Mouse (Mus musculus) testis, postnatal 10 days (tissue): ENCODE measurements around the gene Nlgn1.

Source experiments
- DNase-seq: peaks from one replicate; pipeline ENCODE4 v3.0.0; 2021; ENCODE audit warnings: low spot score

The Nlgn1 gene

DNA sequence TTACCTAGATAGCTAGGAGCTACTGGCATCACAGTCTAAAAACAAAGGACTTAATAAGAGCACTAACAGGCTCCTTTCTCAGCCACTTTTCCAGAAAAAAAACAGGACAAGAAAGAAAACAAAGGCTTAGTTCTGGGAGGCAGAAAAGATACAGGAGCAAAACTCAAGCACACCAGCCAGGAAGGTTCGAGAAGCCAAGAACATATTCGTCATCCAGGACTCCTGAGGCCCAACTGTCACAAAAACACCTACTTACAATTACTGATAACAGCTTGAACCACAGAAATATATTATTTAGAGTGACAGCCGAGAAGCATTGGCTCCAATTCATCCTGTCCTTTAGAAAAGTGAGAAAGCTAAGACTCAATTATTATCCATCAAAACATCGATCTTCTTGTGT lies 281.5 kb downstream of the Nlgn1 start:
- DNase-seq, result no peak

DNA sequence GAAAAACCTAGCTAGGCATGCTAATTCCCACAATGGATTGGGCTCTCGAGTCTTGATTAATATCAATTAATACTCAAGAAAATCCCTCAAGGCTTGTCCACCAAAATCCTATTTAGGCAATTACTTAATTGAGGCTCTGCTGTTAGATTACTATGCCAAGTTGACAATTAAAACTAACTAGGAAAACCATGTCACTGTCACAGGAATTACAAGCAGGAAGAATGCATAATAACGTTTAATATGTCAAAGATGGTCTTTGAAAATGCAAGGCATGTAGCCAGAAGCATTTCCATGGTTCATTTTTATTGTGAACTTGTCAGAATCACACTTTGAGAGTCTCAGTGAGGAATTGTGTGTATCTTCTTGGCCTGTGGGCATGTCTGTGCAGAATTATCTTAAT lies 289.3 kb downstream of the Nlgn1 start:
- no peak for DNase-seq

DNA sequence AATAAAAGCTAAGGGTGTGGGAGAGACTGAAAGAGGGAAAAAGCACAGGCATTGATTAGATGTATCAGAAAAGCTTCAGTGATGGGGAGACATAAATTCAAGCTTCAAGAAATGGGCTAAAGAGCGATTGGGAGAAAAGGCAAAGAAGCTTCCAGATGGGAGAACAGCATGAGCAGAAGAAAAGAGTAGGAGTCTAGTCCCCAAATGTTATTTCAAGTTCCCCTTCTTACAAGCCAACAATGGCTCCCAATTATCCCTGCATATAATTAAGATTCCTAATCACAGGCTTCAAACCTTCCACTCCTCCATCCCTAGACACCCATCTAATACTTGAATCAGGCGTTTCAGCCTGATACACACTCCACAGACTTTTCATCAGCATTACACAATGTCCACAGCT lies 292.6 kb downstream of the Nlgn1 start:
- DNase-seq, result no peak

DNA sequence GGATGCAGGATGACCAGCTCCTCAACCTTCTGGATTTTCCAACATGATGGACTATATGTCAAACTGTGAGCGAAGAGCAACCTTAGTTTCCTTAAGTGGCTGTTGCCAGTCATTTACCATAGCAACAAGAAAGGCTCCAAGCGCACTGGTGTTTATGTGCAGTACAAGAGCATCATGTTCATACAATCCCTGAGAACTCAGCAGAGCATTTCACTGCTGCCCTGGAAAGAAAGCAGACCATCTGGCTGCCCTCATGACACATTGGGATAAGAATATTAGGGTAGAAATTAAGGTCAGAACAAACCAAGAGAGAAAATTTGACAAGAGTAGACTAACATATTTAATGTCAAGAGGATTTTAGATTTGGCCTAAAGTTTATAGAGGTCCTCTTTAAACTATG lies 306.2 kb downstream of the Nlgn1 start:
- DNase-seq, result no peak

DNA sequence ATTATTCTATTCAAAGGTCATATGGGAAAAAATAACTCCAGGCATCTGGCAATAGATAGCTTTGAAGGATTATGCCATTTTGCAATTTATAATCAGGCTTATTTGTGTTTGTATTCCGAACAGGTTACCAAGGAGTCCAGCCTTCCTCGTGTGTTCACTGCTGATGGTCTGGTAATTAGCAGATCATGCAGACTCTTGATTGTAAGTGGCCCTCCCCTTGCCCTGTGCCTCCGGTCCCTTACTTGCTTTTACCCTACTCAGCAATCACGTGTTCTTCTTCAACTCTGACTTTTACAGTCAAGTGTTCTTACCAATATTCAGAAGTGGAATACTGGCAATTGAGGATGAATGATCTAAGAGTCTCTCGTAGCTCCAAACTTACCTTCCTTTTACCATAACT lies 309.0 kb downstream of the Nlgn1 start:
- no peak for DNase-seq

DNA sequence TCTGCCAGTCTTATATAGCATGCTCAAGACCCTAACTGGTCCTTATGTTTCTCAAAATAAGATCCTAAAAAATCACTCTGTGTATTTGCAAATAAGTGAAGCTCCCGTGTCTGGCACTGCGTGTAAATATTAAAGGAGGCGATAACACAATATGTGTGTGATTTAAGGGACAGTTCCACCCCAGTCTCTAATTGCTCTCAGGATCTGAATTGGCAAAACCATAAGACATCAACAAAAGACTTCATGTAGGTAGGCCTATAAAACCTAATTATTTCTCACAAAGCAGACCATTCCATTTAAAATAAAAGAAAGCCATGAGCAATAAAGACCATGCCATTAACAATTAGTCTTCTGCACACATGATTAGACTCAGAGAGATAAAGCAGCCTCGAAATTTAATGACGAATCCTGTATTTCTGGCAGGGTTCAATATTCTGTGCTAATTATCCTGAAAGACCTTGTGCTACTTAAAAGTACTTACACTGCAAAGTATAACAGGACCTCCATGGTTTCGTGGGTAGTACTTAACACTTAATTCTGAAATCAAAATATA lies 310.6 kb downstream of the Nlgn1 start:
- DNase-seq, result no peak

DNA sequence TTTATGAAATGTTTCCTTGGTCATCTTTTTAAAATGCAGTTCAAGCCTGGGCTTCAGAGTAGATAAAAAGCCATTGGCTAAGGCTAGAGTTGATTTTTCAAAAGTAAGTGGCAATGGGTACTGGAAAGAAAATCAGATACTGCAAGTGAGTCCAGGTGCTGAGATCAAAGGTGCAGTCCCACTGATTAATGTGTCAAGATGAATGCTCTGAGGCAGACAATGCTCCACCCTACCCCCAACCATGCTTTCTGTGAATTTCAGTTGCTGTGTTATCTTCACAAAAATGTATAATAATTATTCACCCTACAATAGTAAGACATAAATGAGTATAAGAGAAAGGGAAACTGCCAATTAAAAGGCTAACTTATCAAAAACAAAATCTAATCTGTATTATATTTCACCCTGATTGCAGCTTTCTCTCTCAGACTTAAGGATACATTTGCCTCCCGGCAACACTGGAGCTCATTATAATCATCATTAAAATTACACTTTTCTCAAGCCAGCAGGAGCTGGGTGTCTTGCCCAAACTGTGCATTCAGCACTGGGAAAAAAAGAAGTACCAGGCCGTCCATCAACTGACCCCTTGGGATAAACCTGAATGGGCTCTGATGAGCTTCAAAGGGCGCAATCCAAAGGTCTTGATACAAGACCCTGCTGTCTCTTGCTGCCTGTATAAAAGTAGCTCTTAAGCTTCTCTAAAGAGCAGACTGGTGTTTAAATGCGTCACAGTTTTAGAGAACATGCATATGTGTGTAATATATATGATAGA lies 320.8 kb downstream of the Nlgn1 start:
- DNase-seq, result no peak

DNA sequence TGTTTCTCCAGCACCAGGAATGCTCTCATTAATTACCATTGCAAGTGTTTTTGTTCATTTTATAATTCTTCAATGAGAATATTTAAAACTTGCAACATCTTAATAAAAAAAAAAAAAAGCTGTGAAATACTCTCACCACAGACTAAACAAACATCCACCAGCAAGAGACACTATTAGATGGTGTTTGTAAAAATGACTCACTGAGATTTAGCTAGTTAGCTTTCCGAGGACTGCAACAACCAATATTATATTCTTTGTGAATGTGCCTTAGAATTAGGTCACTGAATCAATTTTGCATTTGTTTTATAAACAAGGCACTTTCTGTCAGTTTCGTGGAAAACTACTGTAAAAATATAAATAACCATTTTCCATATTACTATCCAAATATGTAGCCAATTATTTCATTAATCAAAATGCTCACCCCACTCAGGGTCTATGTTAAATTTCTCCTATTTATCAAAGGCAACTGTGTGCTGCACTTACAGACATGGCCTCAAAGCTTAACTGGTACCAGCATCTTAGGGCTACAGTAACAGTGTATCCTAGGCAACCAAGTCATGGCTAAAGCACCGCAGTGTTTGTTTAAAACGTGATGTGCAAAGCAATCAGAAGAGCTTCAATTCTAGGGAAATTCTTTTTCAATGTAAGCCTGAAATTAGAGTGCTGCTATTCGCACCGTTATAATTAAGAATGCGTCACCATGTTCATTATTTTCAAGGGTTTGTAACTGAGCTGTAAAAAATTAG lies 329.2 kb downstream of the Nlgn1 start:
- no peak for DNase-seq

DNA sequence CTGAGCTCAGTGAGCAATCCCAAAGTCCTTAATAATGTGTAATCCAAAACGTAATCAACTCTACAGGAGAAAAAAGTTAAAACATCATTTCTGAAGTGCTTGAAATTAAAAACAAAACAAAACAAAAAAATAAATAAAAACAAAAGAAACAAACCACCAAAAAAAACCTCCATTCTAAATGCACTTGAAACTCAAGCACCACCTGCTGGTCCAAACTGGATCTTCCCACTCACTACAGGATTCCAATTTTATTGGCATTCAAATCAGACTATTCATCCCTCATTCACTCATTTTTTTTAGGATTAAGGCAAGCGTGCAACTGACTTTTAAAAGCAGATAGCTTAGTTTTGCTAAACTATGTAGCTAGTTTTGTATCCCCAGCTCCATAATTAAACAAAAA lies 329.9 kb downstream of the Nlgn1 start:
- peak; percentile 42 for DNase-seq

DNA sequence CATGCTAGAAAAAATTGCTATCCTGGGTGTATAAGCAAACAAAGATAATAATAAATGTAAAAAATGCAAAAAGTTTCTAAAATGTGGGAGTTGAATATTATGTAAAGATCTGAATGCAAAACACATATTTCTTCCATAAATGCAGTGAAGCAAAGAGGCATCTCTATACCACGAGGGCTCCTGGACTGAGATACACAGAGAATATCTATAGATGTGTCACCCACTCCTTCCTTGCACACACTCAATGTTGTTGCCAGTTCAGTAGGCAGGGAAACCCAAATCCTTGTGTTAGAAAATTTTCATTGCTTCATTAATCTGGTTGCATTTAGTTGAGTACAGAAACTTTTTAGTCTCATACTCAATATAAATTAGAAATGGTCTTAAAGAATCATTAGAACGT lies 364.7 kb downstream of the Nlgn1 start:
- no peak for DNase-seq

DNA sequence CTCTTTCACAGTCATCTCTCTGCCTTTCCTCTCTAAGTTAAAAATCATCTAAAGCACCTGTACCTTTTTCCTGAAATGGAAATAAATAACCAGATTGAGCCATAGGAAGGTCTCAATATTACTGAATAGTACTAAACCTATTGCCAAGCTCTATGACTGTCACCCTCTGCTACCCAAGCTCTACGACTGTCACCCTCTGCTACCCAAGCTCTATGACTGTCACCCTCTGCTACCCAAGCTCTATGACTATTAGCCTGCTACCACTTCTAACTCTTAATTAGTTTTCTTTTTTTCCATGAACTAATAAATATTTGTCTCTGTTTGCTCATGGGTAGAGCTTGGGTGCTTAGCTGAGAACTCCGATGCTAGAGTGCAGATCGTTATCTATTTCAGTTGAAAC lies 368.0 kb downstream of the Nlgn1 start:
- no peak for DNase-seq

DNA sequence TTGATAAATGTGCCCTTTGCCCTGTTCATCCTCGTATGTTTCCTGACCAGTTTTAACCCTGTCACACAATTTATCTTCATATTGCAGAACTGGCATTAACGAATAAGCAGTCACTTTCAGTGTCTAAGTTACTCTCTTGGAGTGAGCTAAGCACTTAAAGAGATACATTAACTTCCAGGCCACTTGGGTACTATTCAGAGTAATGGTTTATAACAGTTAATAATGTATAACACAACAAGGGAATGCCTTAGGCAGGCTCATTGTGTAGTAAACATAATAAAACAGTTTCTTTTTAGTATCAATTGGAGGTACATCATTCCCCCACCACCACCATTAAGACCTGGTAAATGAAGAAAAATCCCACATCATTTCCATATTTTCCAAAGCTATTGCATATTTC lies 368.7 kb downstream of the Nlgn1 start:
- DNase-seq, result no peak

DNA sequence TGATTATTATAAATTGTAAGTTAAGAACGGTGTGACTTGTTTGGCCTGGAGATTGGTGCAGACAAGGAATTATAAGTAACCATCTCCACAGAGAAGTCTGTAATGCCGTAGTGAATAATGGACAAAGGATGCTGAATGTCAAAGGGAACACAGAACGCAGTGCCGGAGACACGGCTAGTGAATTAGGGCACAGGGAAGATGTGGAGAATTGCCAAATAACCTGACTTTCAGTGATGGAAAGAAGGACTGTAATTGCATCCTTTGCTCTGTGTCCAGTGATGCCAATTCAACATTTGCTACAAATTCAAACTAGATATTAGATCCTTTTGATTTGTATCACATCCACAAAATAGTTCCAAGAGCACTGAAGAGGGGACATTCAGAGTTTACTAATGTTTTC lies 415.7 kb downstream of the Nlgn1 start:
- DNase-seq, result no peak

DNA sequence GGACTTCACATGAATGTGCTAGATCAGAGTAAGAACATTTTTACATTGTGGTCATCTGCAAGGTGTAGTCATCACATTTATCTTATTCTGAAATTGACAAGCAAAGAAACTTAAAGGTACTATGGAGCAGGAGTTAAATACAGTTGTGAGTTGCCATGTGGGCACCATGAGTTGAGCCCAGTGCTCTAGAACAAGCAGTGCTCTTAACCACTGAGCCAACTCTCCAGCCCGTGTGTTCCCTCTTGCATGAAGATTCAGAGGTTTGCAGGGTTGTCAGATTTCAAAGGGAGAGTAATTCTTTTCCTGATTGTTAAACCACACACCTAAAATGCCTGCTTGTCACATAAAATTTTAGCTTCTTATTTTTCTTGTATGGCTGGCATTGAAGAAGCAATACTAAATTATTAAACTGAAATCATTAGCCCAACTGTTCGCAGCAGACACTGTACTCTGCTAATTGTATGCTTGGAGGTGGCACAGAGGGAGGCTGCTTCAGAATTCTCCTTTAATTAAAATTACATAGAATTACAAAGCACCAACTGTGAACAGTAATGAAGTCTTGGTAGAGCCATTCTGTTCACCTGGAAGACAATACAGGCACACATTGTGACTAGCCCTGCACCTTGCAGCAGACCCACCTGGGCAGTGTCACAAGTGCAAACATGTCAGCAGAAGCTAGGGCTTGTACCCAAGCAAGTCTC lies 417.7 kb downstream of the Nlgn1 start:
- DNase-seq, result no peak

DNA sequence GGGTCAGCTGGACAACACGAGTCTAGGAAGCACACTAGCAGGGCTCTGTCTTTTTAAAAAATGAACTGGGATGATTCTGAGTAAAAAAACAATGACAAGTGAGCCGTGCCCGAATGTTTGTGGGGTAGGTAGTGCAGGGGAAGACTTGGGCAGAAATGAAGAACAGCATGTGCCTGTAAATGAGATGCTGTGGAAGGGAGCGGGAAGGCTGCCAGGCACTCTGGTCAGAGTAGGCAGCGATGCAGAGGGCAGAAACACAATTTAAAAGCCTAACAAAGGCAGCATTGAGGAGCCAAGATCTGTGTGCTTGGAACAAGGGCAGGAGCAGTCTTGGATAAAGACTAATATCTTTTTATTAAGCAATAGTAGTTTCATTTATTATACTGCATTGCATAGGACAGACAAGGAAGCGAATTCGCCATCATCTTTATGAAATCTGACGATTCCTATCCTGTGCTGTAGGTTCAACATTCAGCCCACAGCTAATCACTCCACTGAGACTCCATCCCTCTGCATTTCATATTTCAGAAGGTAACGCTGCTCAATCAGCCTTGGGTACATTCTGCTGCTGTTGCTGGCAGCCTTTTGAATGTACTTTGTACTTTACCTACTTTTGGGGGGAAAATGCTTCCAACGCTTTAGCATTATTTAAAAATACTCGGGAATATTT lies 429.0 kb downstream of the Nlgn1 start:
- peak; percentile 57 for DNase-seq

DNA sequence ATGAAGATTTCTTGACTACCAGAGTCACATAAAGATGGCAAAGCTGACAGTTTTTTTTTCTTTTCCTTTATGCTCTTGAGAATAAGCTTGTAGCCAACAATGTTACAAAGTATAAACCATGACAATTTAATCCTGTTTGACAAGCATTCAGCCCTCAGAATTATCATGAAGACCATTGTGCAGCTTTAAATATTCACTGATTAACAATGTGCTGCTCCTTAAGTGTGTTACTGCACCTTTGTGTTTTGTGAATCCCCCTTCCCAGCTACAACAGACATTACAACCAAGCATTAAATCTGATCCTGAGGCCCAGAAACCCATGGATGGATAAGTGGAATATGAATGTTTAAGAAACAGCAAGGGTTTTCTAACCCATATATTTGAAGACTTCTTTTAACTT lies 434.8 kb downstream of the Nlgn1 start:
- no peak for DNase-seq

DNA sequence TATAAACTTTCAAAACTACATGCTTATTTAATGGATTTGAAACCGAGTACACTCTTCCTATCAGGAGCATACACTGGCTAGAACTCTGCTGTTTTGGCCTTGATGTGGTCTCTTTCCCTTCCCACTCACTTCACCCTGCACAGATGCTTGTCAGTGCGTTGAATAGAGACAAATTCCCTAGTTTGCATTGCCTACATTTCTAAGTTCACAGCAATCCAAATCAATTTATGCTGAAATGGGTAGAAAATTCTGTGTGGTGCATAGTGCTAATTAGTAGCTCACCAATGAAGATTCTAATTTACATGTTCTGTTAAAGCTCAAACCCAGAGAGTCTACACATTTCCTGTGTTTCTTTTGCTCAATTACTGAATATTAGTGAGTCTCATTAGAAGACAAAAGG lies 447.5 kb downstream of the Nlgn1 start:
- no peak for DNase-seq

DNA sequence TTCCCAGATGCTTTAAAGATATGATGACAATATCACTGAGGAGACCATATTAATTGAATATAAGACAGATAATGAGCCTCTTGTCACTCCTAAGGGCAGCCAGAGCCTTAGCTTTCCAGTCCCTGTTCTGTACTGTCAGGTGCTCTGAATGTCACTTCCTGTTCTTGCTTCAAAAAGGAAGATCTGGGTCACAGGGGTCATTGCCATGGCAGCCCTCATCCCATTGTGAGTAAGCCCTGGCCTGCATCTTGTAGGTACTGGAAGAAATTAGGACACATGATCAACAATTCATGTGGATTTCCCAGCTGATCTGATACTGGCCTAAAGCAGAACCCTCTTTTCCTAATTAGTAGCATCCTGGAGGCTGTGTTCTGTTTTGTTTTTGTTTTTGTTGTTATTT lies 463.1 kb downstream of the Nlgn1 start:
- DNase-seq, result no peak

DNA sequence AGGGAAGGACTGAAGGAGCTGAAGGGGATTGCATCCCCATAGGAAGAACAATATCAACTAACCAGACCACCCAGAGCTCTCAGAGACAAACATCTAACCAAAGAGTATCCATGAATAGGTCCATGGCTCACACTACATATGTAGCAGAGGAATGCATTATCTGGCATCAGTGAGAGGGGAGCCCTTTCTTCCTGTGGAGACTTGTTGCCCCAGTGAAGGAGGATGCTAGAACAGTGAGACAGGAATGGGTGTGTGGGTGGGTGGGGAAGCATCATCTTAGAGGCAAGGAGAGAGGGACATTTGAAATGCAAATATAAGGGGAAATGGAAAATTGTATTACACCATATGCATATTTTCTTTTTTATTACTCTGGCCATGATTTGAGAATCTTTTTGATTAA lies 473.9 kb downstream of the Nlgn1 start:
- DNase-seq, result no peak

DNA sequence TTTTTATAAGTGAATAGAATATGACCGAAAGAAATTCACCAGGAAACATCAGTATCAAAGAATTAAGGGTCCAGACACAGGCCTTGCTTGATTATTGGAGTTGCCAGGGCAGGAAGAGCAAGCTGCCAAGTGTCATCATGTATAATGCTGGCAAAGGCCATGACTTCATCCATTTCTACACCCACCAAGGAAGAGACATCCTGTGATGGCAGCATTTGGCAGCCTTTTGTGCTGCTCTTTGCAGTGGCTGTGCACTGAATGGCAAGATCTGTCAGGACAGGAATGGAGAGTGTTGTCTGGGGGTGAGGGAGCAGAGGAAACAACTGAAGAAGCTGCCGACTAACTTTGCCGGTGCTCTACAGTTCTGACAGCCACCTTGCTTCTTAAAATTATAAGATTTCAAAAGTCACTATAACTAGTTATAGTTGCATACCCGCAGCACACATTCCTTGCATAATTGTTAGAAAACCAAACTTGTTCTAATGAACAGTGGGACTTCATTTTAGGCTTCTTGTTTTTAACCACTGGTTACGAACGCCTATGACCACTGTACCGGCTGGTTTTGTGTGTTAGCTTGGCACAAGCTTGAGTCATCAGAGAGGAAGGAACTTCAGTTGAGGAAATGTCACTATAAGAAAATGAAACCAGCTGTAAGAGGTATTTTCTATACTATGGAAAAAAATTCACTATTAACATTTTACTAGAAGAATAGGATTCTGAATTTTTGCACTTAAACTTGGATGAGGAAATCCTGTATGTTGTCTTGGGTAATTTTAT lies 487.4 kb downstream of the Nlgn1 start:
- no peak for DNase-seq

DNA sequence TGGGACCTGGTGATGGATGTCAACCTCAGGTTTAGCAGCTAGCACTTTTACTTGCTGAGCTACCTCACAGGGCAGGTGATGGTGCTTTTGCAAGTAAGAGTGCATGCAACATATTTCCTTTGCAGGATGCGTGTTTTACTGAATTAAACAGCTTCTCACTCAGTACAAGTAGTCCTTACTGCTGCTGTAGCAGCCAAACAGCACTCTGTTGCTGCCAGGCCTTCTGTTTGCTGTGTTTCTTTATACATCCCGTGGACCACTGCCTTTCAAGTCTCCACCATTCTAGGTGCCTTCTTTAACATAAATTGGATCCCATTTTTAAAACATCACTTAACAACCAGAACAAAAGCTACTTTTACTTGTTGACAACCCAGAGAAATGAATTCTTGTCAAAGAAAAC lies 502.0 kb downstream of the Nlgn1 start:
- no peak for DNase-seq

DNA sequence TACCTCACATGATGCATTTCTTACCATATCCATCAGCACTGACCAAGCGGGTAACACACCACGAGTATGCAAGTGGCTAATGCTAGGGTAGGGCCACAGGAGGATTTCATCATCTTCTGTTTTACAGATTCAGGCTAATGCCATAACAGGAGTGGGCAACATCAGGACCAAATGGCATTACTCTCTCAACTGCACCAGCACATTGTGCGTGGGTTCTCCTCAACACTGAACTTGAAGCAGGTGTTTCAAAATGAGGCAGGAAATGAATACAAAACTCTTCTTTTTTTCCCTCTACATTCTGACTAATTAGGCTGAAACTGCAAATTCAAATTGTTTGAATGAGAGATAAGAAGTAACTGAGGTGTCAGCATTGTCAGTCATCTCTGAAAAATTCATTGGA lies 518.9 kb downstream of the Nlgn1 start:
- DNase-seq, result no peak
